25 mouse cellular contexts compared by ENCODE assay signal in the genomic region with DNA sequence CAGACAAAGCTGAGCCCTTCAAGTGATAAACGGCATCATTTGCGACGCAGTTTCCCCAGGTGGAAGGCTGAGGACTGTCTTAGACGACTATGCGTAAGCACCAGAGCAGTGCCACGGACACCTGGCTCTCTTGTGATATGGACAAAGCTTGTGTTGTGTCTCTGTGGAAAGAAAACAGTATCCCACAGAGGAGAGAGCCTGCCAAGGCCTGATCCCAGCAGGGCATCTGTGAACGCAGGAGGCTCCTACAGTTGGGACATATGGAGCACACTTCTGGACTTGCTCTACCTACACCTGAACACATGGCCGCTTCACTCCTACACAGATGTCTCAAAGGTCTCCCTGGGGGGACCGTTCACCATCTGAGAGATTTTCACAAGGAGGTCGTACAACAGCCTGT. TPM values are rescaled to one million over a fixed set of nuclear protein-coding genes. Genes with fewer than 3 reads are reported as not detected.
A peak's percentile ranks its signal among the peaks of the same experiment; 100 is the strongest.
DNase-seq lines count a peak whose midpoint lies in the region; ATAC-seq and TF ChIP-seq lines count a peak whose summit lies in the region.
"Had no signal": no experiment of that assay in that cellular context is flagged by ENCODE, and none has a peak within 500 bp of the region (broad histone marks: within the 10 kb centered on the region; RNA-seq: fewer than 3 reads in every experiment).

No protein-coding gene starts in this region.

- 87% methylated on average over 10 of the region's 10 CpGs for WGBS in heart, adult 2 months
- 76% methylated on average over 10 of the region's 10 CpGs for WGBS in liver, embryonic 13.5 days (ENCODE audit: insufficient replicate concordance)

- H3K79me2 ChIP-seq in heart, adult 2 months (replicated peaks; ENCODE audit: control insufficient read depth, insufficient read depth, low read length) = peaks cover 6% of the 10 kb centered on the region

- DNase-seq in heart, adult 11 months = peak; percentile 84
- no peak for DNase-seq in heart, adult 2 months
- peak; percentile 92 for DNase-seq in cerebellum, adult 9-11 months
- no peak for DNase-seq in liver, embryonic 13.5 days
- DNase-seq in left cerebral cortex, postnatal 25 days (ENCODE audit: low spot score in 2 of 2) = no peak
- no peak for DNase-seq in left cerebral cortex, postnatal 14 days (ENCODE audit: low spot score in 2 of 2)
- no peak for DNase-seq in kidney, adult 18-20 months
- DNase-seq: adrenal gland, postnatal 10 days; heart, postnatal 14 days; right cerebral cortex, postnatal 14 days; spleen, adult 18-20 months; thymus, postnatal 25 days had no signal

- intact Hi-C loops in heart, adult 2 months (cut with DNase I) = no loop called here
- intact Hi-C loops in left cerebral cortex, postnatal 25 days (cut with DNase I) = no loop called here
- intact Hi-C loops in left cerebral cortex, postnatal 14 days (cut with DNase I) = no loop called here

- no peak overlapping the region for H3K9ac ChIP-seq in heart, adult 2 months (ENCODE audit: low read depth, low read length)
- no peak overlapping the region for H3K9ac ChIP-seq in liver, embryonic 13.5 days
- H3K9ac ChIP-seq: embryonic facial prominence, embryonic 13.5 days; forebrain, embryonic 15.5 days; heart, embryonic 12.5 days; hindbrain, embryonic 14.5 days; midbrain, embryonic 12.5 days; neural tube, embryonic 12.5 days had no signal

- peaks cover 17% of the 10 kb centered on the region for H3K4me1 ChIP-seq in heart, adult 2 months (ENCODE audit: control insufficient read depth, insufficient read depth, low read length)
- peaks cover 35% of the 10 kb centered on the region for H3K4me1 ChIP-seq in brown adipose tissue, adult 24 weeks (ENCODE audit: control insufficient read depth, insufficient read depth, insufficient read length, low read length)
- peaks cover 40% of the 10 kb centered on the region for H3K4me1 ChIP-seq in liver, embryonic 13.5 days (replicated peaks)

- no peak for ATAC-seq in liver, embryonic 13.5 days (ENCODE audit: low read depth)
- ATAC-seq: activated CD4-positive, CD25-positive, alpha-beta regulatory T cell, adult 4 months; forebrain, embryonic 15.5 days; intestine, postnatal 0 days had no signal

- no peak for TF ChIP-seq CTCF in heart, adult 2 months (IDR thresholded peaks at IDR 0.05)

- TF ChIP-seq POLR2A in heart, adult 2 months (IDR thresholded peaks at IDR 0.05; ENCODE audit: insufficient read depth, low read depth, low read length) = no peak

- H3K4me2 ChIP-seq in liver, embryonic 13.5 days = peak overlapping the region; percentile 21; the same call in 1 of the 2 replicates
- H3K4me2 ChIP-seq: embryonic facial prominence, embryonic 13.5 days; forebrain, embryonic 15.5 days; hindbrain, embryonic 14.5 days; midbrain, embryonic 12.5 days; neural tube, embryonic 12.5 days had no signal

- no peaks in the 10 kb centered on the region for H3K9me3 ChIP-seq in liver, embryonic 13.5 days (replicated peaks)
- H3K9me3 ChIP-seq: embryonic facial prominence, embryonic 13.5 days; forebrain, embryonic 15.5 days; G1E; heart, embryonic 12.5 days; midbrain, embryonic 12.5 days; neural tube, embryonic 12.5 days had no signal

- H3K4me3 ChIP-seq in heart, adult 2 months = no peak overlapping the region
- no peak overlapping the region for H3K4me3 ChIP-seq in brown adipose tissue, adult 24 weeks (ENCODE audit: insufficient read depth, low read depth, low read length)
- H3K4me3 ChIP-seq in liver, embryonic 13.5 days (replicated peaks) = no peak overlapping the region
- H3K4me3 ChIP-seq: embryonic facial prominence, embryonic 13.5 days; forebrain, embryonic 15.5 days; heart, embryonic 12.5 days; layer of hippocampus, adult 2 months; left cerebral cortex, adult 2 months; midbrain, embryonic 12.5 days; neural tube, embryonic 12.5 days had no signal

- H3K27me3 ChIP-seq in heart, adult 2 months (ENCODE audit: control insufficient read depth, insufficient read depth, low read length) = no peaks in the 10 kb centered on the region
- 0 out of 2 replicates have a peak, but pooled peaks cover 3% of the 10 kb centered on the region for H3K27me3 ChIP-seq in liver, embryonic 13.5 days
- H3K27me3 ChIP-seq: embryonic facial prominence, embryonic 13.5 days; forebrain, embryonic 15.5 days; heart, embryonic 12.5 days; midbrain, embryonic 12.5 days; neural tube, embryonic 12.5 days had no signal

- TF ChIP-seq EP300 in heart, adult 2 months (IDR thresholded peaks at IDR 0.05; ENCODE audit: insufficient read depth, low read depth, low read length) = no peak

- H3K36me3 ChIP-seq in heart, adult 2 months (ENCODE audit: control insufficient read depth, insufficient read depth, low read length) = peaks cover 10% of the 10 kb centered on the region; the same call in 1 of the 2 replicates
- H3K36me3 ChIP-seq in liver, embryonic 13.5 days = no peaks in the 10 kb centered on the region
- H3K36me3 ChIP-seq: forebrain, embryonic 15.5 days; heart, embryonic 12.5 days; midbrain, embryonic 12.5 days; neural tube, embryonic 12.5 days had no signal

- no peak overlapping the region for H3K27ac ChIP-seq in heart, adult 2 months
- H3K27ac ChIP-seq in brown adipose tissue, adult 24 weeks (replicated peaks; ENCODE audit: low read depth, low read length) = 0 out of 2 replicates have a peak overlapping the region, but pooled peaks have one; percentile 10
- H3K27ac ChIP-seq in liver, embryonic 13.5 days = peak overlapping the region; percentile 37; the same call in 1 of the 2 replicates
- H3K27ac ChIP-seq: embryonic facial prominence, embryonic 13.5 days; forebrain, embryonic 15.5 days; hindbrain, embryonic 14.5 days; kidney, postnatal 0 days; layer of hippocampus, adult 2 months; left cerebral cortex, adult 2 months; midbrain, embryonic 12.5 days; neural tube, embryonic 12.5 days had no signal

RNA-seq across cellular contexts. Expression of a gene that starts 15.1 kb away (rescaled TPM):
- 10 to 100 TPM; 13.1 to 23.5 TPM for total RNA-seq in heart, adult 2 months (2021)
- polyA plus RNA-seq in heart, adult 2 months (2012; rRNA removed) = 4.2 and 8.4 TPM in 2 replicates
- polyA plus RNA-seq in brown adipose tissue, adult 24 weeks (2012; ENCODE audit: insufficient read depth, insufficient read length, missing spikeins) = 21.5 and 22.3 TPM in 2 replicates
- 6.5 and 8.4 TPM in 2 replicates for polyA plus RNA-seq in liver, embryonic 13.5 days (2015; fragmentation: Nextera tagmentation; extraction: Ambion mirVana)
- total RNA-seq in left cerebral cortex, postnatal 25 days (2021) = 10 to 100 TPM; 15.2 to 17.4 TPM
- total RNA-seq in left cerebral cortex, postnatal 14 days (2021) = 10 to 100 TPM; 23.2 to 23.5 TPM

Comparison
In these comparisons a context has a peak if more than half of its experiments do, and no peak if none do; other contexts are left out.
1. DNase-seq: peak in heart, adult 11 months (single experiment) and cerebellum, adult 9-11 months (single experiment); none in heart, adult 2 months (0 of 2), liver, embryonic 13.5 days (single experiment), left cerebral cortex, postnatal 25 days (0 of 2), left cerebral cortex, postnatal 14 days (0 of 2) and kidney, adult 18-20 months (single experiment).